Mouse (Mus musculus) 3T3-L1 (cell line): ENCODE results near the gene Aurkaip1.
"Not testable (repeated sequence)": the region's sequence is repeated elsewhere in the genome, so short reads cannot be mapped to it uniquely, and the experiment has no call there.

Experiments
- DNase-seq: peaks from one replicate; pipeline ENCODE4 v3.0.0-alpha.2; 2015; ENCODE audit warnings: low read depth, low spot score

Aurkaip1 gene

DNA sequence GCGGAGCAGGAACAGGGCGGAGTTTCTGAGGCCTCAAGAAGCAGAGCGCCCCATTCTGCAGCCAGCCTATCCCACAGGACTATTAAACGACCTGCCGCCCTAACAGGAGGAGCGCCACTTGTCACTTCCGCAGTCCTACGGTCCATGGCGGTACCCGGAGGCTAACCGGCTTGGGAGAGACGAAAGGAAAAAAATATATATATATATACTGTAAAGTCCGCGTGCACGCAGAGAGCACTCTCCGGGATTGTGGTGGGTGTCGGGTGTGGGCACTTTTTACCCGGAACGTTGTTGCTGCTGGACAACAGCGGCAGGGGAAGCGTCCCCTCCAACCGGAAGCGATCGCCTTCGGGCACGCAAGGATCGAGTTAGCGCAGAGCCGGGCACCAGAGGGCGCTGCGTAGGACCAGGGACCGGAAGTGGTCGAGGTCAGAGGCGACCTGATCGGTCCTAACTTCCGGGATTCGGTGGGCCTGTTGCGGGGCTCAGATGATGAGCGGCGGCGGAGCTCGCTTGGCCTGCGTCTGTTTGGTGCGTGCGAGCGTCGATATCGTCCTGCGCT lies at the start of gene Aurkaip1:
Aurkaip1 (plus strand) TSS at position 68 of the 562 bp plus-strand sequence.
- DNase-seq: peak; percentile 94

DNA sequence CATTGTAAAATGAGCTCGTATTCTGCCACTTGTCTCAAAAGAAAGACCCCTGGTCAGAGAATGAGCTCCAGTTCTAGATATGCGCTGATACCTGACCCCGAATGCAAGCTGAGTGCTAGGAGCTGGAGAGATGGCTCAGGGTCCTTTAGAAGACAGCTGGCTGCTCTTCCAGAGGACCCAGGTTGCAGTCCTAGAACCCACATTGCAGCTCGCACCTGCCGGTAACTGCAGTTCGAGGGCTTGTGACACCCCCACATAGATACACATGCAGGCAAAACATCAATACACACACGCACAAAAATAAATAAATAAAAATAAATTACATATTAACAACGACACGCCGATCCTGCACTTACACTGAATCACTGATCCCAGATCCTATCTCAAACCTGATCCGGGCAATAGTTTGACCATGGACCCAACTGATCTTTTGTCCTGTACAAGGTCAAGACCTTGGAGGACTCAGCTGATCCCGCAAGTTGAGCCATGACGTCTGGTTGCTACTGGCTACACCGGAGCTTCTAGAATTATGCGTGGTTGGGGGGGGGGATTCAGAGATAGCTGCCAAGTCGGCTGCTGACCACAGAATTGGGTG lies 47.5 kb upstream of the Aurkaip1 start:
- DNase-seq: no peak

DNA sequence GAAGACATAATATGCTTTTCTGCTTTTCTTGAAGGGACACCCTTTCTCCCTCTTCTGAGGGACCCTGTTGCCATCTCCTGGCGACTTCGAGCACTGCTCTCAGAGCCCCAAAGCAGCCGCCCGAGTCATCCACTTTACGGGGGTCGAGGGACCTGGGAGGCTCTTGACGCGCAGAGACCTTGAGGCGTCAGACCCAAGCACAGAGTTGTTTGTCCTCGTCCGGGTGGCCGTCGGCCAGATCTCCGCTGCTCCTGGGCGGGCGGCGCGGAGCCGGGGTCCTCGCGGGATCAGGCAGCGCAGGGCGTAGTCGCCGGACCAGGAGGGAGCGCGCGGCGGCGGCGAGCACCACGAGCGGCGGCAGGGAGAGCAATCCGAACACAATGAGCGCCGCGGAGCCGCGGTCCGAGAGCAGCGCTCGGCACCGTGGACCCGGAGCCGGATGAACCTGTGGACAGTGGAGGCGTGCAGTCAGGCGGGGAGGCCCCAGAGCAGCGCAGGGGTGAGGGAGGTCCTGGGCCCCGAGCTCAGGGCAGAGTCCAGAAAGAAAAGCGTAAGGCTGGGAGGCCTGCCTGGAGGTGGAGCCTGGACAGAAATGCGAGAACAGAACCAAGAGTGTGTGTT lies 46.9 kb upstream of the Aurkaip1 start:
- DNase-seq: peak; percentile 67

DNA sequence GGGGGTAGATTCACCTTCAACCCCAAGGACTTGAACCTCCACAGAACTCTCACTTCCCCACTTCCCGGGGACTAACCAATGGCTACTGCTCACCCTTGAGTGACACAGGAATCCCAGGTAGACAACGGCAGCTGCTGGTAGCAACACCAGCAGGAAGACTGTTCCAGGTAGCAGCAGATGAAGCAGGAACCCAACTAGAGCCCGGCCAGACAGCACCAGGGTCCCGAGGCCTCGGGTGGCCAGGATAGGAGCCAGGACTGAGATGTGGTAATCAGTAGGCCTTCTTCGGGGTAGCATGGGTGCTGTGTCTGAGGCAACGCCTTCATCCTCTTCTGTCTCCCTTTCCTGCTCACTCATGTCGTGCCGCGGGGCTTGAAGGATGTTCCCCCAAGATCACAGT lies 45.8 kb upstream of the Aurkaip1 start:
- DNase-seq: no peak

DNA sequence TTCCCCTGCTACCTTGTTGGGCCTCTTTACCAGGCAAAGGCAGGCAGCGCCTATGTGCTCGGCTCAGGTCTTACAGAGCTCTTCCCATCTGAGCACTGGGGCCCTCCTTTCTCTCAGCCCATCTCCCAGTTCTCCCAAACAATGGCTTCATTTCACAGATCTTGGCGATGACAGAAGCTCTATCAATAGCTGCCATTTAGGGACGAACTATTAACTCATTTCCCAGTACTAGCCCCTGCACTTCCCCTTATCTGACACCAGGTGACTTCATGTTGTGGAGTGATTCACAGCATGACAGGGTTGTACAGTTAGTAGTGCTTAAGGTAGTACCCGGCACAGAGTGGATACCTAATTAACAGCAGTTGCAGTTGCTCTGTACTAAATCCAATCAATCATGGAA lies 45.3 kb upstream of the Aurkaip1 start, which contains the start of gene Tmem88b:
Tmem88b (minus strand) TSS at position 56 of the 400 bp plus-strand sequence.
- peak; percentile 21 for DNase-seq

DNA sequence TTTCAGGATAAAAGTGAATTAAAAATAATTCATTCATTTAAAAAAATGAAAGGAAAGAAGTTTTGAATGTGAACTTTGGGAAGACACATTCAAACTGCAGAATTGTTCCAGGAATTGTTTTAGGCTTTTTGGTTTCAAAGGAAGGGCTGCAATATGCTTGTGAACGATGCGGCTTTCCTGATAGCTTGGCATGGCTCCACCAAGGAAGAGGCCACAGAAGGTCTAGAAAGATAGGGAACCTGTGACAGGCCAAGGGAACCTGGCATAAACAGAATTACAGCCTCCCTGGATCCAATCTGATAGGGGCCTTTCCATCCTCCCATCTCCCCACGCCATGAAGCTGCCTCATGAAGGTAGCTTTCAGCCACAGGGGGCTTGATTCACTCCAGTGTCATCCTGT lies 42.8 kb upstream of the Aurkaip1 start:
- DNase-seq: no peak

DNA sequence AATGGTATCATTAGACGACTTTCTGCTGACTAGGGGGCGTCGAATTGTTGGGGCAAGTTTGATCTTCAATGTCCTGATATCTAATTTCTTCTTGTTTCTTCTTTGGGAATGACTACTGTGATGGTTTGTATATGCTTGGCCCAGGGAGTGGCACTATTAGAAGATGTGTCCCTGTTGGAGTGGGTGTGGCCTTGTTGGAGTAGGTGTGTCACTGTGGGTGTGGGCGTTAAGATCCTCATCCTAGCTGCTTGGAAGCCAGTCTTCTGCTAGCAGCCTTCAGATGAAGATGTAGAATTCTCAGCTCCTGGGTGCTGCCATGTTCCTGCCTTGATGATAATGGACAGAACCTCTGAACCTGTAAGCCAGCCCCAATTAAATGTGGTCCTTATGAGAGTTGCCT lies 42.2 kb upstream of the Aurkaip1 start:
- DNase-seq: not testable (repeated sequence)

DNA sequence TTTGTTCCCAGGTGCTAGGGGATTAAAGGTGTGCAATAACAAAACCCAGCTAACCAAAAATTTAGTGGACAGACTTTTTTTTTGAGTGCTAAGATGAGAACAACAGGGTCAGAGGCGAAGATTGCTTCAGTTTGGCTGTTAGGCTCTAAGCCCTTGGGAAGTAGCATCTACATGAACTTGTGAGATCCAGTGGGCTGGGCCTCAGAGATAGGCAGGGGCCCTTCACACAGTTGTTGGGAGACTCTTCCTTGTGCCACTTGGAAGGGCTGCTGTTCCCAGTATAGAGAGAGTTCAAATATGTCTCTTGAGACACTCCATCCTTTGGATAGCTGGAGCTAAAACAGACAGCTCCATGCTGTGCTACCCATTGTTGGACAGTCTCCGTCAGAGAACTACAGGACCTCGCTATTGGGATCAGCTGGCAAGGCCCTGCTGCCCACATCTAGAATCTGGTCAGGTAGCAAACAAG lies 41.0 kb upstream of the Aurkaip1 start, which contains the start of gene Ankrd65:
Ankrd65 (plus strand) TSS at position 419 of the 469 bp plus-strand sequence.
- DNase-seq: no peak

DNA sequence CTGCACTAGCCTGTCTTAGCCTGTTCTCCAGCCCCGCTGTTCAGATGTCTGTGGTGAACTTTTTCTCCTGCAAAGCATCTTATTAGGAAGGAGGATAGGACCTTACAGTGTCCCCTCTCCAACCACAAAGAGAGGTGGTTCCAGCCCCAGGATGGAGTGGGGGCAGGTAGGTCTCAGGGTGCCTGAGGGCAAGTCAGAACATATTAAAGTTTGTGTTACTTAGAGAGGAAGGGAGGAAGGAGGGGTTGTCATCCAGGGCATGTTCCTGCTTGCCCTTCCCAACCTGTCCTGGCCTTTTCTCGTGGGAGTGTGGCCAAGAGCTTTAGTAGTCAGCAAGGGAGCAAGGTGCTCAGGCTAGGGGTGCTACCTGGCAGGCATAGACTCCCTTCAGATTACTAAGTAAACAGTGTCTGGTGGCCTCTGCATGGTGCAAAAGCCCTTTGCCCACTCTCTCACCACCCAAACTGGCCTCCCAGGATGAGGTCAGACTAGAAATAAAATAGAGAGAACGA lies 40.4 kb upstream of the Aurkaip1 start:
- no peak for DNase-seq

DNA sequence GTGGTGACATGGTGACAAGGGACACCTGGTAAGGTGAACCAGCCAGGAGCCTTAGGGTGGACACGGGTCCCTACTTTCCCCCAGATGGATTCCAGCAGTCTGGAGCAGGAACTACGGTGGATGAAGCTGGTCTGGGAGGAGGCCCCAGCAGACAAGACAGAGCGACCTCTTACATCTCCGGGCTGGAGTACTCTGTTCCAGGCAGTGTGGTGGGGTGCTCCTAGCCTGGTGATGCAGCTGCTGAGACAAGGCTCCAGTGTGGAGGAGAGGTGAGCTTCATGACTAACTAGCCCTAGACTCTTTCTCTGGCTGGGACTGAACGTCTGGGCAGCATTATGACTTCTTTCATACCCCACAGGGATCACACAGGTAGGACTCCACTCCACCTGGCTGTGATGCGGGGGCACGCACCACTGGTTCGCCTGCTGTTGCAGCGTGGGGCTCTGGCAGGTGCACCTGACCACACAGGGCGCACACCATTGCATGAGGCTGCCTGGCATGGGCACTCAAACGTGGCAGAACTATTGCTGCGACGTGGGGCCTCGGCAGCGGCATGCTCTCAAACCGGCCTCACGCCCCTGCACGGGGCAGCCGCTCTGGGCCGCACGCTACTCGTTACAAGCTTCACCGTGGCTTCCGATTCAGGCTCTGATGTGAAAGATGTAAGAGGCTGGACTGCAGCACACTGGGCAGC lies 39.7 kb upstream of the Aurkaip1 start:
- DNase-seq: no peak

DNA sequence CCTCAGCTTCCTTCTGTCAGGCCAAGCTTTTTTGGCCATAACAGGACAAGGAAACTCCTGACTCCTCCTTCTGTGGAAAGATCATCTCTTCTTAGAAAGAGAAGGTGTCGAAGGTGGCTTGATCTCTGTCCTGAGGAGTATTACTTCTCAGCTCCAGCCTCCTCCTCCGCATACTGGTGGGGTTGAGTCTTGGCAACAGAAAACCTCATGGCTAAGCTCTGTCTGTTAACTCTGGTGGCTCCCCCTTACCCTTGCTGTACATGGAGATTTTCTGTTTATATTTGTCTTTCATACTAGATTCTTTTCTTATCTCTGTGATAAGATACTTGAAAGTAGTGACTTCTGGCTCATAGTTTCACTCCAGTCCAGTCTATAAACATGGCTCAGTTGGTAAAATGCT lies 37.3 kb upstream of the Aurkaip1 start:
- DNase-seq: no peak

DNA sequence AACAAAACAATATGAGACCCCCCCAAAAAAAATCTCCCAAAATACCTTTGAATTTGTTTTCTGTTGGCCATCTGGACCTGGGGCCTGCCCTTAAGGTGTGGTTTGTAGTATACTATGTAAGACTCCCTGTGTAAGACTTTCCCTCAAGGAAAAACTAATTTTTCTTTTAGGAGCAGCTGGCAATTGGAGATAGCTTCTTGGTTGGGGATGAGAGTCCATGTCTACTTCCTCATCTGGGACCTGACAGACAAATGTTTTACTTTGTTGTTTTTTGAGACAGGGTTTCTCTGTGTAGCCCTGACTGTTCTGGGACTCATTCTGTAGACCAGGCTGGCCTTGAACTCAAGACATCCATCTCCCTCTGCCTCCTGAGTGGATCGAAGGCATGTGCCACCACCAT lies 29.0 kb upstream of the Aurkaip1 start:
- no peak for DNase-seq

DNA sequence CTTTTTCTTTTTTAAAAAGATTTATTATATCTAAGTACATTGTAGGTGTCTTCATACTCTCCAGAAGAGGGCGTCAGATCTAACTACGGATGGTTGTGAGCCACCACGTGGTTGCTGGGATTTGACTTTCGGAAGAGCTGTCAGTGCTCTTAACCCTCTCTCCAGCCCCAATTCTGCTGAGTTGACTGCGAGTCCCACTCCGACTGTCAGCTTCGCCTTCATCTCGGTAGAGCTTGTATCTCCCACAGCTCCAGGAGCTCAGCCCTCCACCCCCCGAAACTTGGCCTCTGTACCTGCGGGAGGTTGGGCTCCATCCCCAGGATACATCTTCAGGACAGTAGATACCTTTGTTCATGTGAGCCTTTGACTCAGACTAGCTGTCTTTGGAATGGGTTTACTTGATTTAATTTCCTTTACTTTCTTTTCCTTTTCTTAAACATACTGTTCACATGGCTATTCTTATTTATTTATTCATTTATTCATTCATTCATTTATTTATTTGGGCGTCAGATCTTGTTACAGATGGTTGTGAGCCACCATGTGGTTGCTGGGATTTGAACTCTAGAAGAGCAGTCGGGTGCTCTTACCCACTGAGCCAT lies 28.2 kb upstream of the Aurkaip1 start, which contains the start of gene Mrpl20:
Mrpl20 (plus strand) TSS at position 138 of the 599 bp plus-strand sequence.
- peak; percentile 53 for DNase-seq

DNA sequence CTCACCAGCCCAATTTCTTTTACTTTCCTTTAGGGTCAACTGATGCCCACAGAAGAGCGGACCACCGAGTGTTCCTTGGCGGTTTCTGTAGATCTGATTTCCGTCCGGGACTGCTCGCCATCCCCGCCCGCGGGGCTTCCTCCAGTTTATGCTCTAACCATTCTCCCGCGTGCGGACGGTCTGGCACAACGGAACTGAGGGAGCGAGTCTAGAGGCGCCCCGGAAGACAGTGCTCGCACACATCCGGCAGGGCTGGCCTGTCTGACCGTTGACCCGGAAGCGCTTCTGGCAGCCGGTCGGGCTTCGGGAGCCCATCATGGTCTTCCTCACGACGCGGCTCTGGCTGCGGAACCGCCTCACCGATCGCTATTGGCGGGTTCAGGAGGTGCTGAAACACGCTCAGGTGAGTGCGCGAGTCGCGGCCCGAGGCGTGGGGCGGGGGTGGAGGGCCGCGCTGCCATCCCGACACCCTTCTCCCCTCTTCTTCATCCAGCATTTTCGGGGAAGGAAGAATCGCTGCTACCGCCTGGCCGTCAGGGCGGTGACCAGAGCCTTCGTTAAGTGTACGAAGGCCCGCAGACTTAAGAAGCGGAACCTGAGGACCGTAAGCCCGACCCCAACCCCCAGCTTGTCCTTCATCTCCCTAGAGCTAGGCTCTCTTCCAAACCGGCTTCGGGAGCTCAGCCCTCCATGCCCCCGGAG lies 27.6 kb upstream of the Aurkaip1 start:
- peak; percentile 94 for DNase-seq

DNA sequence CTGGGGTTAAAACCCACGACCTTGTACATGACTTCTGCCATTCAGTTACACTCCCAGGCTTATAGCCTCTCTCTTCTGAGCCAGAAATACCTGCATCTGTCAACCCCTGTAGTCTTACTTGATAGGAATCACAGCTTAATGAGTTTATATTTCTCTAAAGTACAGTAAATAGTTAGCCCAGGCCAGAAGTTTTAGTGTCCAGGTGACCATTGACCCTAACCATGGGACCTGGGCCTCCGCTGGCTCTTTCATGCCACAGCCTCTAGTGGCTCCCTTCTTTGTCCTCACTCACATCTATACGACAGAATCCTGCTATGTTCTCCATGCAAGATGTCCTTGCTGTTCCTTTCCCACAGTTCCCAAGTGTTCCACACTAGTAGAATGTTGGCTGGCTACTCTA lies 23.2 kb upstream of the Aurkaip1 start:
- no peak for DNase-seq

DNA sequence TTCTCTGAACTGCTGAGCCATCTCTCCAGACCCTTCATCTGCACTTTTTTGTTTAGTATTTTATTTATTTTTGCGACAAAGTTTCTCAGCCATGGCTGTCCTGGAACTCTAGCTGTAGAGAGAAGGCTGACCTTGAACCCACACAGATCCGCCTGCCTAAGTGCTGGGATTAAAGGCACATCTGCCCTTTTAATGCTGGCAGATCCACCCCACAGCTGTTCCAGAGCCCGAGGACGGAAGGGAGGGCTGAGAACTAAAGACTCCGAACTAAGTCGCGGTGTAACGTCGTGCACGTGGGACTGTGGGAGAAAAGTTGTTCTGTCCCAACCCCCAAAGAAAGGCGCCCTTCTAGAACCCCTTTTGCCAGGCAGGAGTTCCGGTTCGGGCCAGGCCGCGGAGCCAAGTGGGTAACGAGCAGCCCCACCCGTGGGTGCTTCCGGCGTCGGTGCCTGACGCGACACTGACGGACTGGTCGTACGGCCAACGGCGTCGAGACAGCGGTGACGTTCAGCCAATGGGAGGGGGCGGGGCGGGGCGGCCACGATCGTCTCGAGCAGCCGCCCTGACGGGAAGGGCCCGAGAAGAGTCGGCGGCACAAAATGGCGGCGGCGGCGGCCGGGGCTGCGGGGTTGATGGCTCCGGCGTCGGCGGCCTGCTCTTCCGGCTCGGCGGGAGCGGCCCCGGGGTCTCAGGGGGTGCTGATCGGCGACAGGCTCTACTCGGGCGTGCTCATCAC lies 19.0 kb upstream of the Aurkaip1 start, which contains the start of gene Ccnl2:
Ccnl2 (plus strand) TSS at position 561 of the 736 bp plus-strand sequence.
- DNase-seq: peak; percentile 95

DNA sequence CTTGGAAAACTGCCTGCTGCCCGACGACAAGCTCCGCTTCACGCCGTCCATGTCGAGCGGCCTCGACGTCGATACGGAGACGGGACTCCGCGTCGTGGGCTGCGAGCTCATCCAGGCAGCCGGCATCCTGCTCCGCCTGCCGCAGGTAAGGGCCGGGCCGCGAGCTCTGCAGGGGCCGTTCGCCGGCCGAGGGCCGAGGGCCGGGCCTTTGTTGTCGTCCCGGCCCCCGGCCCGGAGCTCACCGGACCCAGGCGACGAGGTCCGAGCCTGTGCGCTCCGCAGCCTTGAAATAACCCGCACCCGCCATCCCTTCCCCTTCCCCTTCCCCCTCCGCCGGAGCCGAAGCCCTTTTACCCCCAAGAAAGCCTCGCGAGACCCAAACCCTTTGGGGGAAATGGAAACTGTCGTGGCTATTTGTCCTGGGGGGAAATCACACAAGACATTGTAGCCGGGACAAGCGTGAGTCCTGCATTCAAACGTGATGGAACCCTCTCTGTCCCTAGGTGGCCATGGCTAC lies 18.3 kb upstream of the Aurkaip1 start:
- peak; percentile 67 for DNase-seq

DNA sequence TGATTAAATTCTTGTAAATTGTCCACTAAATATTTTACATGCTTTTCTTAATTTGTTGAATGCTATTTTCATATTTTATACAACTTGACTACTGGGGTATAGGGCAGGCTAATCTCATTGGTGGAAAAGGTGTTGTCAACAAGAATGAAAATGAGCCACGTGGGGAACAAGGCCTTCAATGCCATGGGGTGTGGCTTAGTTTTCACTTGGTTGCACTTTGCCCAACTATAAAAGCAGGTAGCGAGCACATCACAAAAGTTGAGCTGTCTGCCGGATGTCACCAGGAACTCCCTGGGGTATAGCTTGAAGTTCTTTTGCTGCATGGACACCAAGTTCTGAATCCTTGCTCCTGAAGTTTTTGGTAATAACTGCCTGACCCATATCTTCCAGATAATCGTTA lies 13.5 kb upstream of the Aurkaip1 start:
- no peak for DNase-seq

DNA sequence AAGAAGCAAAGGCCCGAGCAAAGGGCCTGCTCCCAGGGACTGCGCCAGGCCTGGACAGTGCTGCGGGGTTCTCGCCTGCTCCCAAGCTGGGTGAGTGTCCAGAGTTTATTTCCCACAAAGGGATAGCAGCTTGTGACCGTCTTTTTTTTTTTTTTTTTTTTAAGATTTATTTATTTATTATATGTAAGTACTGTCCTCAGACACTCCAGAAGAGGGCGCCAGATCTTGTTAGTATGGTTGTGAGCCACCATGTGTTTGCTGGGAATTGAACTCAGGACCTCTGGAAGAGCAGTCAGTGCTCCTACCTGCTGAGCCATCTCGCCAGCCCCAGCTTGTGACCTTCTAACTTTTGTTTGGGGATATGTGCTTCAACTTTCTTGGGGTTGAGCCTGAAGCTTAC lies 10.0 kb upstream of the Aurkaip1 start:
- peak; percentile 64 for DNase-seq

DNA sequence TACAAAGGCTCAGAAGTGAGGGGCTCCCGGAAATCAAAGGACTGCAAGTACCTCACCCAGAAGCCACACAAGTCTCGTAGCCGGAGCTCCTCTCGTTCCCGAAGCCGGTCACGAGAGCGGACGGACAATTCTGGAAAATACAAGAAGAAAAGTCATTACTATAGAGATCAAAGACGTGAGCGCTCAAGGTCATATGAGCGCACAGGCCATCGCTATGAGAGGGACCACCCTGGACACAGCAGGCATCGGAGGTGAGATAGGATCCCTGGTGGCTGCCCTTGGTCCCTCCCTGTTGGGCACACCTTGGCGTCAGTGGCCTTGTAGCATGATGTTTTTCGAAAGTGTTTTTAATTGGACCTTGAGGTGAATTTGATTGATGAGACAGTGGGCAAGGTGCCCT lies 7.6 kb upstream of the Aurkaip1 start:
- no peak for DNase-seq
